In genomic region chr5:138657854-138658253, GRCm38 (mm10) we compare ENCODE assay signal across 8 mouse cellular contexts. TPM values are rescaled to one million over a fixed set of nuclear protein-coding genes. Genes with fewer than 3 reads are reported as not detected.
A peak's percentile ranks its signal among the peaks of the same experiment; 100 is the strongest.
DNase-seq lines count a peak whose midpoint lies in the region; ATAC-seq lines count a peak whose summit lies in the region.

No protein-coding gene starts in this region.

- WGBS in kidney, embryonic 14.5 days, result 29% methylated on average over 6 of the region's 6 CpGs
- WGBS in liver, embryonic 12.5 days (ENCODE audit: insufficient replicate concordance), result 30% methylated on average over 6 of the region's 6 CpGs

- H3K4me3 ChIP-seq in kidney, embryonic 14.5 days (ENCODE audit: low read length), result no peak overlapping the region
- no peak overlapping the region for H3K4me3 ChIP-seq in liver, embryonic 12.5 days

- ATAC-seq in kidney, embryonic 14.5 days (ENCODE audit: low FRiP score, low TSS enrichment), result peak; percentile 85; the same call in 1 of the 2 replicates
- ATAC-seq in liver, embryonic 12.5 days, result peak; percentile 37; the same call in 1 of the 2 replicates

- H3K27me3 ChIP-seq in kidney, embryonic 14.5 days (ENCODE audit: control insufficient read depth, insufficient read depth, low read length), result no peaks in the 10 kb centered on the region
- H3K27me3 ChIP-seq in liver, embryonic 12.5 days (replicated peaks), result no peaks in the 10 kb centered on the region

- H3K27ac ChIP-seq in kidney, embryonic 14.5 days (ENCODE audit: low read depth, low read length), result no peak overlapping the region
- H3K27ac ChIP-seq in liver, embryonic 12.5 days, result no peak overlapping the region

- H3K9ac ChIP-seq in kidney, embryonic 14.5 days (ENCODE audit: low read depth, low read length), result no peak overlapping the region
- no peak overlapping the region for H3K9ac ChIP-seq in liver, embryonic 12.5 days

- DNase-seq in 416B (ENCODE audit: low read depth), result peak; percentile 77
- DNase-seq in MN1 (ENCODE audit: low spot score), result peak; percentile 56
- peak; percentile 12 for DNase-seq in cerebellum, adult 9-11 months
- DNase-seq in frontal cortex, postnatal 14 days (ENCODE audit: low spot score in 2 of 2), result peak; percentile 10 to 11
- DNase-seq in neural tube, embryonic 10.5 days (ENCODE audit: extremely low spot score, low spot score), result peak; percentile 32
- peak; percentile 39 for DNase-seq in thymus, postnatal 4 days

- no peak overlapping the region for H3K4me2 ChIP-seq in kidney, embryonic 14.5 days (replicated peaks; ENCODE audit: low read depth, low read length)
- no peak overlapping the region for H3K4me2 ChIP-seq in liver, embryonic 12.5 days

- H3K36me3 ChIP-seq in kidney, embryonic 14.5 days (ENCODE audit: control insufficient read depth, insufficient read depth, low read length), result no peaks in the 10 kb centered on the region
- H3K36me3 ChIP-seq in liver, embryonic 12.5 days, result no peaks in the 10 kb centered on the region

- no peaks in the 10 kb centered on the region for H3K9me3 ChIP-seq in kidney, embryonic 14.5 days (ENCODE audit: control insufficient read depth, low read length)
- no peaks in the 10 kb centered on the region for H3K9me3 ChIP-seq in liver, embryonic 12.5 days (replicated peaks)

- no peaks in the 10 kb centered on the region for H3K4me1 ChIP-seq in kidney, embryonic 14.5 days (ENCODE audit: control insufficient read depth, insufficient read depth, low read length)
- H3K4me1 ChIP-seq in liver, embryonic 12.5 days, result no peaks in the 10 kb centered on the region

RNA-seq across cellular contexts. Expression of gene A430033K04Rik, which starts 35.2 kb away (rescaled TPM):
- 9.3 and 14.0 TPM in 2 replicates for polyA plus RNA-seq in kidney, embryonic 14.5 days (2014; fragmentation: Nextera tagmentation; extraction: Ambion mirVana)
- 5.4 and 5.7 TPM in 2 replicates for polyA plus RNA-seq in liver, embryonic 12.5 days (2016; fragmentation: Nextera tagmentation; extraction: Ambion mirVana)

RNA-seq across cellular contexts. Expression of gene Zfp68, which starts 38.3 kb away (rescaled TPM):
- 64.0 and 70.4 TPM in 2 replicates for polyA plus RNA-seq in kidney, embryonic 14.5 days (2014; fragmentation: Nextera tagmentation; extraction: Ambion mirVana)
- polyA plus RNA-seq in liver, embryonic 12.5 days (2016; fragmentation: Nextera tagmentation; extraction: Ambion mirVana), result 22.6 and 22.8 TPM in 2 replicates

Comparison
In these comparisons a context has a peak if more than half of its experiments do, and no peak if none do; other contexts are left out.
1. DNase-seq: peak in every context shown above with its lines; median percentile 77 in 416B; 56 in MN1; 39 in thymus, postnatal 4 days; 32 in neural tube, embryonic 10.5 days; 12 in cerebellum, adult 9-11 months; 10 in frontal cortex, postnatal 14 days.